Mouse (Mus musculus): ENCODE data around the gene Jag1.

Gene Jag1

GRCm38 (mm10) chr2:137063829-137064228, 52.6 kb downstream of the Jag1 start:
- in situ Hi-C loops (cut with MboI, MseI), result no loop called here

- in situ Hi-C loops (cut with MboI, MseI), result no loop called here
Measured at GRCm38 (mm10) chr2:137049906-137050305, 66.5 kb downstream of the Jag1 start.

GRCm38 (mm10) chr2:137049367-137049766, 67.1 kb downstream of the Jag1 start:
- in situ Hi-C loops (cut with MboI, MseI), result no loop called here

GRCm38 (mm10) chr2:137044122-137044521, 72.3 kb downstream of the Jag1 start:
- in situ Hi-C loops (cut with MboI, MseI), result no loop called here

All from regulatory T cell (primary cell).